Mouse (Mus musculus) lung, adult 2 months (tissue): ENCODE measurements at regions not wholly inside any gene's neighbourhood (a gene's known extent, or its start where the extent isn't known, plus 50 kb on each side); places are given as distances from the start of the nearest gene placed in this dataset.

Experiments
- CTCF ChIP-seq: fragments of 200-500 bp; IDR thresholded peaks from 2 replicates; pipeline ENCODE4 v1.5.1; 2011; ENCODE audit warnings: mild to moderate bottlenecking, low read length, control low read depth; ENCODE audit not compliant: insufficient read depth
- POLR2A ChIP-seq: fragments of 200-500 bp; IDR thresholded peaks from 2 replicates; pipeline ENCODE4 v1.6.1; 2011; ENCODE audit warnings: low read depth, mild to moderate bottlenecking, control low read depth, low read length, borderline replicate concordance; ENCODE audit errors: extremely low read depth

DNA sequence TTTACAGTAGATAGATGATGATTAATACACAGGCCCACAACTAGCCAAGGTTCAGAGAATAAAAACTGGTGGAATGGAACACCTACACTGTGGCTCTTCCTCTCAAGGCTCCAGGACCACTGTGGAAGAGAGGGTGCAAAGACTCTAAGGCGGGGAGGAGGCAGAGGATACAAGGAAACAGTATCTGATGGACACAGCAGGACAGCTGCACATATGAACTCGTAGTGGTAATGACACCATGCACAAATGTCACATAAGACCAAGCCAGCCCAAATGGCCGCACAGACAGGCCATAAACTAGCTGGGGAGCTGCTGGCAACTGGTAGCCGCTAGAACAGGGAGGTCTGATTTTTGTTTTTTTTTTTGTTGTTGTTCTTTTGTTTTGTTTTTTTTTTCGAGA is 197.0 kb upstream of the Serp2 start:
- TF ChIP-seq CTCF, result no peak
- no peak for TF ChIP-seq POLR2A
